15 mouse cellular contexts compared by ENCODE assay signal in genomic region chr6:108061121-108061520, GRCm38 (mm10).
"Had no signal": no experiment of that assay in that cellular context is flagged by ENCODE, and none has a peak within 500 bp of the region (broad histone marks: within the 10 kb centered on the region; RNA-seq: fewer than 3 reads in every experiment).

No protein-coding gene starts in this region.

- ATAC-seq: midbrain, embryonic 15.5 days had no signal

- H3K4me1 ChIP-seq: lung, embryonic 15.5 days; midbrain, embryonic 10.5 days; midbrain, embryonic 12.5 days; neural tube, embryonic 12.5 days had no signal

- H3K36me3 ChIP-seq: lung, embryonic 15.5 days; midbrain, embryonic 10.5 days; midbrain, embryonic 12.5 days; midbrain, embryonic 15.5 days; neural tube, embryonic 12.5 days had no signal

- H3K9me3 ChIP-seq: lung, embryonic 15.5 days; midbrain, embryonic 10.5 days; midbrain, embryonic 12.5 days; midbrain, embryonic 15.5 days; neural tube, embryonic 12.5 days had no signal

- H3K27ac ChIP-seq: liver, embryonic 14.5 days; lung, embryonic 15.5 days; midbrain, embryonic 10.5 days; midbrain, embryonic 12.5 days; midbrain, embryonic 15.5 days; neural tube, embryonic 12.5 days had no signal

- H3K4me3 ChIP-seq: lung, embryonic 15.5 days; midbrain, embryonic 10.5 days; midbrain, embryonic 12.5 days; midbrain, embryonic 15.5 days; neural tube, embryonic 12.5 days had no signal

- H3K9ac ChIP-seq: liver, embryonic 14.5 days; lung, embryonic 15.5 days; midbrain, embryonic 12.5 days; midbrain, embryonic 15.5 days; neural tube, embryonic 12.5 days had no signal

- H3K27me3 ChIP-seq: lung, embryonic 15.5 days; midbrain, embryonic 12.5 days; midbrain, embryonic 15.5 days; neural tube, embryonic 12.5 days had no signal

- DNase-seq: lung, adult 18-20 months; lung, postnatal 10 days; lung, postnatal 4 days; right cerebral cortex, postnatal 14 days; right cerebral cortex, postnatal 4 days; spleen, adult 18-20 months; thymus, adult 18-20 months; thymus, postnatal 14 days; thymus, postnatal 36 days had no signal

- H3K4me2 ChIP-seq: lung, embryonic 15.5 days; midbrain, embryonic 12.5 days; midbrain, embryonic 15.5 days; neural tube, embryonic 12.5 days had no signal
